Mouse (Mus musculus): ENCODE data around the gene Tmem160. TPM values are rescaled to one million over a fixed set of nuclear protein-coding genes. Genes with fewer than 3 reads are reported as not detected.

Tmem160 gene
- polyA plus RNA-seq, 1 experiment from 2014 or later: 55.9 TPM

GRCm38 (mm10) chr7:16501571-16501970 lies 49.0 kb downstream of the Tmem160 start:
- 89% methylated on average over 4 of the region's 4 CpGs for WGBS
- no peaks in the 10 kb centered on the region for H3K4me1 ChIP-seq
- H3K4me2 ChIP-seq (replicated peaks): no peak overlapping the region
- no peaks in the 10 kb centered on the region for H3K9me3 ChIP-seq (replicated peaks)
- H3K27me3 ChIP-seq: no peaks in the 10 kb centered on the region
- H3K4me3 ChIP-seq: no peak overlapping the region
- peaks cover 83% of the 10 kb centered on the region for H3K36me3 ChIP-seq
- ATAC-seq (ENCODE audit: low FRiP score): no peak
- no peak overlapping the region for H3K27ac ChIP-seq
- no peak overlapping the region for H3K9ac ChIP-seq

GRCm38 (mm10) chr7:16504573-16505225 lies 52.1 kb downstream of the Tmem160 start:
- Histone ChIP-seq H3K9ac (no peak overlapping the region), H3K27me3 (no peaks in the 10 kb centered on the region), H3K9me3 (replicated peaks) (no peaks in the 10 kb centered on the region), H3K4me1 (no peaks in the 10 kb centered on the region), H3K36me3 (peaks cover 73% of the 10 kb centered on the region), H3K4me2 (replicated peaks) (no peak overlapping the region), H3K27ac (no peak overlapping the region), H3K4me3 (no peak overlapping the region)
- 81% methylated on average over 2 of the region's 2 CpGs for WGBS
- ATAC-seq (ENCODE audit: low FRiP score): no peak

Other genes starting within 250 kb of the Tmem160 start
- 16.9 and 19.2 TPM in 2 replicates for gene Dhx34, start 230.7 kb upstream of the Tmem160 start, polyA plus RNA-seq (2016; fragmentation: Nextera tagmentation; extraction: Ambion mirVana)
- not detected in 2 replicates for gene C5ar2, start 208.6 kb upstream of the Tmem160 start, polyA plus RNA-seq (2016; fragmentation: Nextera tagmentation; extraction: Ambion mirVana)
- 0.79 and 2.0 TPM in 2 replicates for gene C5ar1, start 193.2 kb upstream of the Tmem160 start, polyA plus RNA-seq (2016; fragmentation: Nextera tagmentation; extraction: Ambion mirVana)
- 23.3 and 25.4 TPM in 2 replicates for gene Inafm1, start 179.2 kb upstream of the Tmem160 start, polyA plus RNA-seq (2016; fragmentation: Nextera tagmentation; extraction: Ambion mirVana)
- gene Ccdc9, start 166.0 kb upstream of the Tmem160 start, polyA plus RNA-seq (2016; fragmentation: Nextera tagmentation; extraction: Ambion mirVana): 43.4 and 46.7 TPM in 2 replicates
- 20.0 and 21.1 TPM in 2 replicates for gene Bbc3, start 144.4 kb upstream of the Tmem160 start, polyA plus RNA-seq (2016; fragmentation: Nextera tagmentation; extraction: Ambion mirVana)
- gene Sae1, start 65.0 kb upstream of the Tmem160 start, polyA plus RNA-seq (2016; fragmentation: Nextera tagmentation; extraction: Ambion mirVana): 307 and 311 TPM in 2 replicates
- 26.4 and 30.0 TPM in 2 replicates for gene Zc3h4, start 51.9 kb upstream of the Tmem160 start, polyA plus RNA-seq (2016; fragmentation: Nextera tagmentation; extraction: Ambion mirVana)
- 1.2 and 1.7 TPM in 2 replicates for gene Npas1, start 24.9 kb downstream of the Tmem160 start, polyA plus RNA-seq (2016; fragmentation: Nextera tagmentation; extraction: Ambion mirVana)
- 40.0 and 43.3 TPM in 2 replicates for gene Arhgap35, start 162.2 kb downstream of the Tmem160 start, polyA plus RNA-seq (2016; fragmentation: Nextera tagmentation; extraction: Ambion mirVana)
- gene Ceacam15, start 222.9 kb downstream of the Tmem160 start, polyA plus RNA-seq (2016; fragmentation: Nextera tagmentation; extraction: Ambion mirVana): not detected in 2 replicates

All from hindbrain, embryonic 12.5 days (tissue).